Mouse (Mus musculus) liver, adult 2 months (tissue): ENCODE results near the gene Slc10a7.

Source experiments
- CTCF ChIP-seq: fragments of 200-500 bp; IDR thresholded peaks from 2 replicates; pipeline ENCODE4 v1.5.1; 2011; ENCODE audit warnings: low read depth, low read length, control low read depth
- POLR2A ChIP-seq: fragments of 200-500 bp; IDR thresholded peaks from 2 replicates; pipeline ENCODE4 v1.6.1; 2011; ENCODE audit warnings: low read length, control low read depth; ENCODE audit not compliant: insufficient read depth; ENCODE audit errors: extremely low read depth

DNA sequence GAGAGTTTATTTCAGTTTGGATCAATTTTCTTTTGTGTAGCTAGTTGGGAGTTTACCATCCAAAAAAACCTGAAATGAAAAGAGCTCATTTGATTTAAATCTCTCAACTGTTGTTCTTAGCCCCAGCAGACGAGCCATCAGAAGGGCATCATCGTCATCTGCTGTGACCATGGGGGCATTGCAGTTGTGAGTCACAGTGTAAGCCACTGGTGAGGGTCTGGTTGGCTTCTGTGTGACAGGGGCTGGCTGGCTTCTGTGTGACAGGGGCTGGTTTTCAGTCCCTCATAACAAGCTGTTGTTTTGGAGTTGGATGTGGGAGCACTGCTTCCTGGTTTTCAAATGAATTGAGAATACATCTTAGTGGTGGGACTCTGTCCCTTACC lies 41.6 kb downstream of the Slc10a7 start:
- no peak for TF ChIP-seq CTCF
- TF ChIP-seq POLR2A: no peak
